Mouse (Mus musculus) ovary, adult 10 weeks (tissue): ENCODE data around the gene Snx14. TPM values are rescaled to one million over a fixed set of nuclear protein-coding genes. Genes with fewer than 3 reads are reported as not detected.

Source experiments
- polyA plus RNA-seq: library from polyadenylated mRNA; stranded (reverse); fragments of 350-450 nt; fragmentation: Illumina TruSeq; extraction: RNeasy Lipid Tissue Mini Kit (QIAGEN cat#74804); gene quantifications from one replicate; pipeline ENCODE4 v1.2.3, GENCODE M21; 2014

Snx14 gene
- 62.9 TPM for polyA plus RNA-seq

GRCm38 (mm10) chr9:88438555-88439237 lies at the start of gene Snx14:
Snx14 (minus strand) TSS chr9:88438958.

GRCm38 (mm10) chr9:88482230-88482828 lies 43.6 kb upstream of the Snx14 start, which contains the start of gene Syncrip:
Syncrip (minus strand) TSS chr9:88482574.

GRCm38 (mm10) chr9:88326930-88327901 lies 111.5 kb downstream of the Snx14 start, which contains the start of gene Nt5e:
Nt5e (plus strand) TSS chr9:88327197.

Other genes starting within 250 kb of the Snx14 start
- 6.0 TPM for gene Nt5e, start 111.8 kb downstream of the Snx14 start, polyA plus RNA-seq
- 7.9 TPM for gene Gm20537, start 17.7 kb upstream of the Snx14 start, polyA plus RNA-seq
- gene Syncrip, start 43.6 kb upstream of the Snx14 start, polyA plus RNA-seq: 521 TPM
- 22.6 TPM for gene Zfp949, start 109.1 kb upstream of the Snx14 start, polyA plus RNA-seq
- gene Trim43a, start 141.9 kb upstream of the Snx14 start, polyA plus RNA-seq: not detected